Mouse (Mus musculus): ENCODE results near the gene Olfr1410. TPM values are rescaled to one million over a fixed set of nuclear protein-coding genes. Genes with fewer than 3 reads are reported as not detected.
A peak's percentile ranks its signal among the peaks of the same experiment; 100 is the strongest.

The Olfr1410 gene
- polyA plus RNA-seq, 1 experiment from 2014 or later: not detected

DNA sequence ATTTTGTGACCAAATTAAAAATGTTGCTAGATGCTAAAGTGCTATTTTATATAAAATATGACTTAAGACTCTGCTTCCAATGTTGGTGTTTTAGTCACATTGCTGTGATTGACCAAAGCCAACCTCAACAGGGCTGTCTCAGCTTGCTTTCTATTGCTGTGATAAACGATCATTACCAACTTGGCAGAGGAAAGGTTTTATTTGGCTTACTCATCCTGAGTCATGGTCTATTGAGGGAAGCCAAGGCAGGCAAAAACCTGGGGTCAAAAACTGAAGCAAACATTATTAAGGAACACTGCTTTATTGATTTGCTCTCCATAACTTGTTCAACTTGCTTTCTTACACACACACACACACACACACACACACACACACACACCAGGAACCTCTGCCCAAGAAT is 10.5 kb downstream of the Olfr1410 start:
- no peak overlapping the region for H3K4me2 ChIP-seq (replicated peaks)
- H3K9me3 ChIP-seq (ENCODE audit: control insufficient read depth, low read length): no peaks in the 10 kb centered on the region
- no peak overlapping the region for H3K4me3 ChIP-seq (replicated peaks; ENCODE audit: low read length)
- no peak overlapping the region for H3K9ac ChIP-seq
- no peaks in the 10 kb centered on the region for H3K4me1 ChIP-seq (replicated peaks; ENCODE audit: control insufficient read depth, insufficient read depth, low read length)
- no peaks in the 10 kb centered on the region for H3K36me3 ChIP-seq (replicated peaks; ENCODE audit: control insufficient read depth, insufficient read depth)
- H3K27me3 ChIP-seq (ENCODE audit: control insufficient read depth, insufficient read depth, low read length): 0 out of 2 replicates have a peak, but pooled peaks cover 4% of the 10 kb centered on the region
- ATAC-seq (ENCODE audit: low FRiP score) (no peak), DNase-seq (ENCODE audit: low spot score) (no peak)
- no peak overlapping the region for H3K27ac ChIP-seq
- WGBS: 94% methylated on average over 1 of the region's 1 CpGs

DNA sequence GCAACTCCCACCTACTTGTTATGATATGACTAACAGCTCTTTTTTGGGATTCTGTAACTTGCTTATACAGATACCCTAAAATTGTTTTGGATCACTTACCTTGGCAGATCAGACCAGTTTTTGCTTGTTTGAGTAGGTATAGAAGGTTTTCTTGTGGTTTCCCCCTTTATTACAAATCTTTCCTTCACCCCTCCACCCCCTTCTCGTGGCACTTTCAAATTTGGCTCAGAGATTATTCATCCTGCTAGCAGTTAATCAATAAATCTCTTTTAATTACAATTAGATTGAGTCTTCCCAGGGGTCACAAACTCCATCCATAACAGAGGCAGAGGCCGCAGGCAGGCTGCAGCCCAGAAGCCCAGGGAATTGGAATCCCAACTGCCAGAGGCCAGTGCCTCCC is 11.9 kb downstream of the Olfr1410 start, which contains the start of gene Olfr12:
TSS of gene Olfr12 (plus strand) at position 301 of the 400 bp plus-strand sequence.
- Histone ChIP-seq H3K4me2 (replicated peaks) (no peak within 1 kb of the TSS), H3K9ac (no peak within 1 kb of the TSS), H3K4me1 (replicated peaks; ENCODE audit: control insufficient read depth, insufficient read depth, low read length) (no peaks in the 10 kb centered on the region), H3K4me3 (replicated peaks; ENCODE audit: low read length) (no peak within 1 kb of the TSS), H3K36me3 (replicated peaks; ENCODE audit: control insufficient read depth, insufficient read depth) (no peaks in the 10 kb centered on the region), H3K27ac (no peak within 1 kb of the TSS), H3K9me3 (ENCODE audit: control insufficient read depth, low read length) (no peaks in the 10 kb centered on the region), H3K27me3 (ENCODE audit: control insufficient read depth, insufficient read depth, low read length) (no peaks in the 10 kb centered on the region)
- WGBS: 59% methylated on average over 2 of the region's 2 CpGs
- DNase-seq (ENCODE audit: low spot score): no peak
- ATAC-seq (ENCODE audit: low FRiP score): no peak

DNA sequence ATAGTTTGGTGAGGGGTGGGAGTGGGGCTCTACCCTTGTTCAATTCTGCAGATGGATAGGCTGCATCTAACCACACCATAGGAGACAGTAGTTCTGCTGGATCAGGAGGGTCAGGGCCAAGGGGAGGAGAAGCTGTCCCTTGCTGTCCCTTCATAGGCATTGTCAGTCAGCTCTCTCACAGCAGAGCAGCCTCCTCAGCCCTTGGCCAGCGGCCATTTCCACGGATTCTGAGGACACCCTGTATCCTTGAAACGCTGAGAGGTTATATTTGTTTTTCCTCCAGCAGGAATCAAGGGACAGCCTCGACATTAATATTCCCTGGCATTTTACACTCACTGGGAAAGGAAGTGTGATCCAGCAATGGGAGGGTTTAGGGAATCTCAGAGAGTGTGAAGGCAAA is 12.8 kb downstream of the Olfr1410 start:
- ATAC-seq (ENCODE audit: low FRiP score) (no peak), DNase-seq (ENCODE audit: low spot score) (no peak)
- WGBS: 69% methylated on average over 4 of the region's 4 CpGs
- no peaks in the 10 kb centered on the region for H3K36me3 ChIP-seq (replicated peaks; ENCODE audit: control insufficient read depth, insufficient read depth)
- H3K4me3 ChIP-seq (replicated peaks; ENCODE audit: low read length): no peak overlapping the region
- H3K9ac ChIP-seq: no peak overlapping the region
- H3K27me3 ChIP-seq (ENCODE audit: control insufficient read depth, insufficient read depth, low read length): no peaks in the 10 kb centered on the region
- H3K27ac ChIP-seq: no peak overlapping the region
- no peak overlapping the region for H3K4me2 ChIP-seq (replicated peaks)
- H3K9me3 ChIP-seq (ENCODE audit: control insufficient read depth, low read length): no peaks in the 10 kb centered on the region
- no peaks in the 10 kb centered on the region for H3K4me1 ChIP-seq (replicated peaks; ENCODE audit: control insufficient read depth, insufficient read depth, low read length)

DNA sequence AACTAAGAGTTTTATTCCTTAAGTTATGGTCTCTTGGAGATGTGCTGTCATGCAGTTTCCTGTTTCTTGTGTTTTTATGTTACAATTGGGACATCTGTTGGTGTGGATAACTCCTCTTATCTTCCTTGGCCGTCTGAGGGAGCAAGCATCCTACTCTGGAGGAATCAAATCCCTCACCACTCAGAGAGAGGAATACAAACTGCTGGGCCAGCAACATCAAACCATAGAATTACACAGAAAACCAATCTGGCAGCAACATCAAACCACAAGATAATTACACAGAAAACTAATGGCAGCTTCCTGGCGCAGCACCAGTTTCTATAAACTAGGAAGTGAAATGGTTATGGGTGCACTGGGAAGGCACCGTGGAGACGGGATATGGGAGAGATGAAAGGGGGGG is 22.6 kb downstream of the Olfr1410 start:
- Histone ChIP-seq H3K36me3 (replicated peaks; ENCODE audit: control insufficient read depth, insufficient read depth) (no peaks in the 10 kb centered on the region), H3K9me3 (ENCODE audit: control insufficient read depth, low read length) (no peaks in the 10 kb centered on the region), H3K27me3 (ENCODE audit: control insufficient read depth, insufficient read depth, low read length) (no peaks in the 10 kb centered on the region), H3K27ac (no peak overlapping the region), H3K4me1 (replicated peaks; ENCODE audit: control insufficient read depth, insufficient read depth, low read length) (no peaks in the 10 kb centered on the region), H3K4me3 (replicated peaks; ENCODE audit: low read length) (no peak overlapping the region), H3K4me2 (replicated peaks) (no peak overlapping the region), H3K9ac (no peak overlapping the region)
- ATAC-seq (ENCODE audit: low FRiP score) (no peak), DNase-seq (ENCODE audit: low spot score) (no peak)
- 81% methylated on average over 4 of the region's 4 CpGs for WGBS

DNA sequence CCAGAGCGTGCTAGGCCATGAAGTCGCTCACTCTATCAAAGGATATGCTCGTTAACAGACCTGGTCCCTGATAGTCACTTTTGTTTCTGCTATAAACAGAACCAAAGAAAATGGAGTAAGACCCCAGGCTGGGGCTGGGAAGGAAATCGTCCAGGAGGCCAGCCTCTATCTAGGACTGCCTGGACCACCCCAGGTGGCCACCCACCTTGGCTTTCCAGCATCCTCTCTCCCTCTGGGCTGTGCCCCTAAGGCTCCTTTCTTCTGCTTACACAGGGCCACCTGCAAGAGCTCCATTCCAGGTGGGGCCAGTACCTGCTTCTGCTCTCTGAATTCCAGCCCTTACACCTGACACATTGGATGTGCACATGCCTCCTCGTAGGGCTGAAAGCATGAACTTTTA is 26.6 kb downstream of the Olfr1410 start:
- no peak overlapping the region for H3K27ac ChIP-seq
- H3K9me3 ChIP-seq (ENCODE audit: control insufficient read depth, low read length): no peaks in the 10 kb centered on the region
- H3K36me3 ChIP-seq (replicated peaks; ENCODE audit: control insufficient read depth, insufficient read depth): peaks cover 16% of the 10 kb centered on the region
- ATAC-seq (ENCODE audit: low FRiP score) (no peak), DNase-seq (ENCODE audit: low spot score) (no peak)
- H3K4me3 ChIP-seq (replicated peaks; ENCODE audit: low read length): no peak overlapping the region
- H3K9ac ChIP-seq: no peak overlapping the region
- 86% methylated on average over 5 of the region's 5 CpGs for WGBS
- no peak overlapping the region for H3K4me2 ChIP-seq (replicated peaks)
- no peaks in the 10 kb centered on the region for H3K27me3 ChIP-seq (ENCODE audit: control insufficient read depth, insufficient read depth, low read length)
- 0 out of 2 replicates have a peak, but pooled peaks cover 3% of the 10 kb centered on the region for H3K4me1 ChIP-seq (replicated peaks; ENCODE audit: control insufficient read depth, insufficient read depth, low read length)

DNA sequence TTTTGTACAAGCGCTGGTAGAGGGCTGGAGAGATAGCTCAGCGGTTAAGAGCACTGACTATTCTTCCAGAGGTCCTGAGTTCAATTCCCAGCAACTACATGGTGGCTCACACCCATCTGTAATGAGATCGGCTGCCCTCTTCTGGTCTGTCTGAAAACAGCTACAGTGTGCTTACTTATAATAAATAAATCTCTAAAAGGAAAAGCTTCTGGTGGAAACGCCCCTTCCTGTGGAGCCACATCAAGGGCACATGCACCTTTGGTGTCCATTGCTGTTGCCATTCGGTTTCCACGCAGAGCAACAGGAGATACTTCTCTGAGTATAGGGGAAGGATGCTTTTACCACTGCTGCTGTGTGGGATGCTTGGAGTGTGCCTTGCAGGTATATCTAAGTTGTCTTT is 27.4 kb downstream of the Olfr1410 start:
- no peak overlapping the region for H3K4me3 ChIP-seq (replicated peaks; ENCODE audit: low read length)
- H3K9ac ChIP-seq: no peak overlapping the region
- H3K36me3 ChIP-seq (replicated peaks; ENCODE audit: control insufficient read depth, insufficient read depth): peaks cover 24% of the 10 kb centered on the region
- H3K4me2 ChIP-seq (replicated peaks): no peak overlapping the region
- no peak overlapping the region for H3K27ac ChIP-seq
- 0 out of 2 replicates have a peak, but pooled peaks cover 3% of the 10 kb centered on the region for H3K4me1 ChIP-seq (replicated peaks; ENCODE audit: control insufficient read depth, insufficient read depth, low read length)
- H3K27me3 ChIP-seq (ENCODE audit: control insufficient read depth, insufficient read depth, low read length): no peaks in the 10 kb centered on the region
- no peak for ATAC-seq (ENCODE audit: low FRiP score)
- 77% methylated on average over 6 of the region's 6 CpGs for WGBS
- no peaks in the 10 kb centered on the region for H3K9me3 ChIP-seq (ENCODE audit: control insufficient read depth, low read length)
- DNase-seq (ENCODE audit: low spot score): no peak

DNA sequence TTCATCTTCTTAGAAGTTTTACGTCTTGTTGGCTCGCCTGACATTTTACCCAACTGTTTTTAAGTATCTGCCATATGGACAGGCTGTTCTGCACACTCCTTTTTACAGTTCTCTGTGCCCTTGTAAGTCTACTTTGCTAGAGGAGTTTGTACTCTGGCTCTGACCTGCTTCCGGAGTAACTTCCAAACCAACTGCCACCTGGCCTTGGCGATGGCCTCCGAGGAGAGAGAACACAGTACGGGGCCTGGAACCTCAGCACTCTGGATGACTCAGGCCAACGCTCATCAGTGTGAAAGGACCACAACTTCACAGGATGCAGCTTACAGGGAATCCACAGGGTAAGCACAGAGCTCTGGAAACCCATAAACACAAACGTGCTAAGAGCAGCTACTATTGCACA is 28.1 kb downstream of the Olfr1410 start:
- ATAC-seq (ENCODE audit: low FRiP score): no peak
- DNase-seq (ENCODE audit: low spot score): no peak
- 89% methylated on average over 8 of the region's 8 CpGs for WGBS

DNA sequence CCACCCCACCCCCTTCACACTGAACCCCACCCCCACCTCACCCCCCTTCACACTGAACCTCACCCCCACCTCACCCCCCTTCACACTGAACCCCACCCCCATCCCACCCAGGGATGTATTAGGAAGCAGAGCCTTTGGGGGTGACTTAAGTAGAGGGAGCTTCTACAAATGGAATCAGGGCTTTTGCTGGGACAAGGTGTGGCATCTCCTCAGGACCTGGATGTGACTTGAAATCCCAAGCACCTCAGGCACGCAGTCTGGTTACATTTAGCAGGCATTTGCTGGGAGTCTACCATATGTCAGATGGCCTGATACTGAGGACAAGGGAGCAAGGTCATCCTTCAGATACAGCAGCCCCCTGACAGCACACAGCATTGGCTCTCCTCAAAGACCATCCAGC is 29.0 kb downstream of the Olfr1410 start:
- H3K9ac ChIP-seq: no peak overlapping the region
- H3K4me1 ChIP-seq (replicated peaks; ENCODE audit: control insufficient read depth, insufficient read depth, low read length): 0 out of 2 replicates have a peak, but pooled peaks cover 3% of the 10 kb centered on the region
- H3K4me2 ChIP-seq (replicated peaks): no peak overlapping the region
- peaks cover 39% of the 10 kb centered on the region for H3K36me3 ChIP-seq (replicated peaks; ENCODE audit: control insufficient read depth, insufficient read depth)
- ATAC-seq (ENCODE audit: low FRiP score) (no peak), DNase-seq (ENCODE audit: low spot score) (no peak)
- no peak overlapping the region for H3K4me3 ChIP-seq (replicated peaks; ENCODE audit: low read length)
- H3K27ac ChIP-seq: peak overlapping the region; percentile 62; the same call in 1 of the 2 replicates
- H3K9me3 ChIP-seq (ENCODE audit: control insufficient read depth, low read length): no peaks in the 10 kb centered on the region
- 70% methylated on average over 1 of the region's 1 CpGs for WGBS
- H3K27me3 ChIP-seq (ENCODE audit: control insufficient read depth, insufficient read depth, low read length): no peaks in the 10 kb centered on the region

More for the DNA sequence above, 28.1 kb downstream of the Olfr1410 start:
- H3K9me3 ChIP-seq (ENCODE audit: control insufficient read depth, low read length): no peaks in the 10 kb centered on the region
- no peak overlapping the region for H3K4me3 ChIP-seq (replicated peaks; ENCODE audit: low read length)
- H3K9ac ChIP-seq: no peak overlapping the region
- 0 out of 2 replicates have a peak, but pooled peaks cover 3% of the 10 kb centered on the region for H3K4me1 ChIP-seq (replicated peaks; ENCODE audit: control insufficient read depth, insufficient read depth, low read length)
- no peak overlapping the region for H3K27ac ChIP-seq
- no peak overlapping the region for H3K4me2 ChIP-seq (replicated peaks)
- peaks cover 30% of the 10 kb centered on the region for H3K36me3 ChIP-seq (replicated peaks; ENCODE audit: control insufficient read depth, insufficient read depth)
- no peaks in the 10 kb centered on the region for H3K27me3 ChIP-seq (ENCODE audit: control insufficient read depth, insufficient read depth, low read length)

DNA sequence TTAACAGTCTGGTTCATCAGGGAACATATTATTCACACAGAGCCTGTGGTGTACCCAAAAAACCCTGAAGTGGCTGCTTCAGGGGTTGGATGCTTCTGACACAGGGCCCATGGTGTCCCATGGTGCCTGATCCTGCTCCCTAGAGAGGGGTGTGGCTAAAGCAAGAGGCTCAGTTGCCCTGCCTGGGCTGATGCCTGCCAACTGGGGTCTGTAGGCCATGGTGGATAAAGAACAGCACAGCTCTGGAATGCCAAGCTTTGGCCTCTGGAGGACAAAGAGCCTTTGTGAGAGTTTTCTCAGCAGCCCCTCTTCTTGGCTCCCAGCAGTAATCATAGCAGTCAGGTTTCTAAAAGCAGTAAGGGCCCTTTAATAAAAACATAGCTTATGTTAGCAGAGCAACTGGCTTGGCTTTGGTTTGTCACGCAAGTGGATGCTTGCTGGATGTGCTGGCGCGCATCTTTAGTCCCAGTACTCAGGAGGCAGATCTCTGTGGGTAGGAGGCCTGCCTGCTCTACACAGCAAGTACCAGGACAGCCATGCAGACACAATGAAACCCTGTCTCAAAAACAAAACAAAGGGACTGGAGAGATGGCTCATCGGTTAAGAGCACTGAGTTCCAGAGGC is 29.5 kb downstream of the Olfr1410 start:
- Histone ChIP-seq H3K9ac (no peak overlapping the region), H3K4me3 (replicated peaks; ENCODE audit: low read length) (no peak overlapping the region), H3K9me3 (ENCODE audit: control insufficient read depth, low read length) (no peaks in the 10 kb centered on the region), H3K27me3 (ENCODE audit: control insufficient read depth, insufficient read depth, low read length) (no peaks in the 10 kb centered on the region), H3K4me1 (replicated peaks; ENCODE audit: control insufficient read depth, insufficient read depth, low read length) (0 out of 2 replicates have a peak, but pooled peaks cover 3% of the 10 kb centered on the region), H3K27ac (peak overlapping the region; percentile 62; the same call in 1 of the 2 replicates), H3K36me3 (replicated peaks; ENCODE audit: control insufficient read depth, insufficient read depth) (peaks cover 40% of the 10 kb centered on the region), H3K4me2 (replicated peaks) (no peak overlapping the region)
- peak; percentile 78; the same call in 1 of the 2 replicates for ATAC-seq (ENCODE audit: low FRiP score)
- WGBS: 45% methylated on average over 4 of the region's 4 CpGs
- no peak for DNase-seq (ENCODE audit: low spot score)

Measured in hindbrain, embryonic 14.5 days (tissue).